Mouse (Mus musculus) neural tube, embryonic 14.5 days (tissue): ENCODE results near the gene Myo19. TPM values are rescaled to one million over a fixed set of nuclear protein-coding genes. Genes with fewer than 3 reads are reported as not detected.

Source experiments
- ATAC-seq: fragments of 200-750 bp; cut with Nextera tagmentation; 2 replicates; pipeline ENCODE4 v1.8.0; 2017; ENCODE audit warnings: low read depth, mild to moderate bottlenecking, moderate TSS enrichment, moderate library complexity
- H3K27ac ChIP-seq: fragments of 300-500 bp; sonication (generic); 2 replicates; pipeline ENCODE4 v1.5.1; 2014; ENCODE audit warnings: low read depth, mild to moderate bottlenecking, control low read depth, low read length, moderate library complexity, mixed read lengths
- H3K27me3 ChIP-seq: fragments of 300-500 bp; sonication (generic); 2 replicates; pipeline ENCODE4 v1.6.1; 2014; ENCODE audit warnings: low read length; ENCODE audit not compliant: control insufficient read depth, insufficient read depth
- H3K36me3 ChIP-seq: fragments of 300-500 bp; sonication (generic); 2 replicates; pipeline ENCODE4 v1.6.1; 2014; ENCODE audit warnings: low read length, mixed read lengths; ENCODE audit not compliant: control insufficient read depth, insufficient read depth
- H3K4me1 ChIP-seq: fragments of 300-500 bp; sonication (generic); 2 replicates; pipeline ENCODE4 v1.6.1; 2014; ENCODE audit warnings: low read length; ENCODE audit not compliant: control insufficient read depth, insufficient read depth
- H3K4me2 ChIP-seq: fragments of 300-500 bp; sonication (generic); 2 replicates; pipeline ENCODE4 v1.6.1; 2014; ENCODE audit warnings: mild to moderate bottlenecking, low read depth, low read length, control low read depth
- H3K4me3 ChIP-seq: fragments of 300-500 bp; sonication (generic); 2 replicates; pipeline ENCODE4 v1.5.1; 2014; ENCODE audit warnings: low read depth, low read length, control low read depth, mixed read lengths
- H3K9ac ChIP-seq: fragments of 300-500 bp; sonication (generic); replicated peaks from 2 replicates; pipeline ENCODE4 v1.6.1; 2014; ENCODE audit warnings: low read depth, mild to moderate bottlenecking, control low read depth, low read length, mixed read lengths
- H3K9me3 ChIP-seq: fragments of 300-500 bp; sonication (generic); 2 replicates; pipeline ENCODE4 v1.6.1; 2016; ENCODE audit warnings: low read length; ENCODE audit not compliant: control insufficient read depth
- WGBS: fragments of 180-500 bp; shearing (Covaris S2); extraction: QIAGEN DNeasy Blood & Tissue Kit; methylation state at CpG from one replicate; pipeline ENCODE4 v1.1.7; 2014; 5-methylcytosine and 5-hydroxymethylcytosine counted together
- microRNA-seq: library from miRNA; unstranded; fragments of <30 nt; microRNA quantifications from one replicate; pipeline ENCODE4, GENCODE M21; 2016
- polyA plus RNA-seq: library from polyadenylated mRNA; unstranded; fragments of >200 nt; fragmentation: Nextera tagmentation; extraction: Ambion mirVana; gene quantifications from 2 replicates; pipeline ENCODE4 v1.2.1, GENCODE M21; 2014

Myo19 gene
- polyA plus RNA-seq, 1 experiment from 2014 or later = 6.4 TPM

- no peak overlapping the region for H3K4me3 ChIP-seq
- no peak for ATAC-seq
- no peaks in the 10 kb centered on the region for H3K4me1 ChIP-seq
- H3K36me3 ChIP-seq = no peaks in the 10 kb centered on the region
- no peak overlapping the region for H3K27ac ChIP-seq
- no peak overlapping the region for H3K4me2 ChIP-seq
- 42% methylated on average over 3 of the region's 3 CpGs for whole genome bisulfite sequencing
- H3K9ac ChIP-seq = no peak overlapping the region
- peaks cover 23% of the 10 kb centered on the region for H3K27me3 ChIP-seq
- H3K9me3 ChIP-seq = no peaks in the 10 kb centered on the region
Observed at GRCm38 (mm10) chr11:84960291-84960690, 80.3 kb downstream of the Myo19 start.

GRCm38 (mm10) chr11:84960780-84961179 is 80.8 kb downstream of the Myo19 start:
- 72% methylated on average over 6 of the region's 6 CpGs for WGBS

More at GRCm38 (mm10) chr11:84960780-84961179, 80.8 kb downstream of the Myo19 start:
- no peak overlapping the region for H3K9ac ChIP-seq
- H3K4me2 ChIP-seq = no peak overlapping the region
- H3K36me3 ChIP-seq = no peaks in the 10 kb centered on the region
- H3K4me1 ChIP-seq = no peaks in the 10 kb centered on the region
- ATAC-seq = no peak
- peaks cover 23% of the 10 kb centered on the region for H3K27me3 ChIP-seq
- no peaks in the 10 kb centered on the region for H3K9me3 ChIP-seq
- no peak overlapping the region for H3K4me3 ChIP-seq
- no peak overlapping the region for H3K27ac ChIP-seq

Small RNAs within 50 kb of the gene (microRNA-seq; reads per million reads assigned to microRNA genes)
- gene Gm23564 = not detected

Other genes with a start within 250 kb of the Myo19 start
- gene Mrm1, start 60.6 kb upstream of the Myo19 start, polyA plus RNA-seq = 13.3 and 13.5 TPM in 2 replicates
- 7.9 and 9.9 TPM in 2 replicates for gene Dhrs11, start 51.2 kb upstream of the Myo19 start, polyA plus RNA-seq
- gene Ggnbp2, start 9.3 kb upstream of the Myo19 start, polyA plus RNA-seq = 74.7 and 85.7 TPM in 2 replicates
- gene Pigw, start 137 bp downstream of the Myo19 start, polyA plus RNA-seq = 2.8 and 2.9 TPM in 2 replicates
- gene Znhit3, start 36.2 kb downstream of the Myo19 start, polyA plus RNA-seq = 70.9 and 86.2 TPM in 2 replicates
- 3.8 and 4.7 TPM in 2 replicates for gene Car4, start 77.6 kb downstream of the Myo19 start, polyA plus RNA-seq